Mouse (Mus musculus) mature B cell (primary cell): ENCODE measurements at regions not wholly inside any gene's neighbourhood (a gene's known extent, or its start where the extent isn't known, plus 50 kb on each side); places are given as distances from the start of the nearest gene placed in this dataset.

Experiments used
- in situ Hi-C: fragments of 300-500 bp; cut with MboI; formaldehyde crosslinking; loops from 2 replicates; pipeline ENCODE4 v1.14.3; 2019

GRCm38 (mm10) chr16:93281715-93282114 is 322.1 kb downstream of the Setd4 start:
- in situ Hi-C loops = no loop called here

- in situ Hi-C loops = no loop called here
These were observed 331.2 kb downstream of the Setd4 start for GRCm38 (mm10) chr16:93272636-93273035.

GRCm38 (mm10) chr16:93272146-93272545 is 331.7 kb downstream of the Setd4 start:
- in situ Hi-C loops = no loop called here

GRCm38 (mm10) chr16:93264061-93264585 is 339.7 kb downstream of the Setd4 start:
- in situ Hi-C loops = no loop called here

- in situ Hi-C loops = no loop called here
These were observed 340.6 kb downstream of the Setd4 start for GRCm38 (mm10) chr16:93263141-93263815.

GRCm38 (mm10) chr16:93246825-93247224 is 357.0 kb downstream of the Setd4 start:
- in situ Hi-C loops = no loop called here

GRCm38 (mm10) chr16:93245738-93246137 is 358.1 kb downstream of the Setd4 start:
- in situ Hi-C loops = no loop called here

GRCm38 (mm10) chr16:93238898-93239297 is 365.0 kb downstream of the Setd4 start:
- in situ Hi-C loops = no loop called here

- in situ Hi-C loops = no loop called here
These were observed 365.5 kb downstream of the Setd4 start for GRCm38 (mm10) chr16:93238326-93238725.

GRCm38 (mm10) chr16:93225644-93226043 is 378.2 kb downstream of the Setd4 start:
- in situ Hi-C loops = no loop called here

- in situ Hi-C loops = no loop called here
These were observed 378.7 kb downstream of the Setd4 start for GRCm38 (mm10) chr16:93225196-93225595.

GRCm38 (mm10) chr16:93219731-93220130 is 384.1 kb downstream of the Setd4 start:
- in situ Hi-C loops = no loop called here

GRCm38 (mm10) chr16:93218402-93218801 is 385.5 kb downstream of the Setd4 start:
- in situ Hi-C loops = no loop called here

GRCm38 (mm10) chr16:93217600-93218226 is 386.1 kb downstream of the Setd4 start:
- in situ Hi-C loops = no loop called here

- in situ Hi-C loops = no loop called here
These were observed 388.2 kb downstream of the Setd4 start for GRCm38 (mm10) chr16:93215630-93216029.

GRCm38 (mm10) chr16:93213618-93214017 is 387.7 kb upstream of the Runx1 start:
- in situ Hi-C loops = no loop called here

- in situ Hi-C loops = no loop called here
These were observed 381.7 kb upstream of the Runx1 start for GRCm38 (mm10) chr16:93207675-93208074.

GRCm38 (mm10) chr16:93207217-93207616 is 381.3 kb upstream of the Runx1 start:
- in situ Hi-C loops = no loop called here

- in situ Hi-C loops = no loop called here
These were observed 380.4 kb upstream of the Runx1 start for GRCm38 (mm10) chr16:93206325-93206724.

GRCm38 (mm10) chr16:93204601-93205000 is 378.7 kb upstream of the Runx1 start:
- in situ Hi-C loops = no loop called here

GRCm38 (mm10) chr16:93202591-93202990 is 376.6 kb upstream of the Runx1 start:
- in situ Hi-C loops = no loop called here

- in situ Hi-C loops = no loop called here
These were observed 371.4 kb upstream of the Runx1 start for GRCm38 (mm10) chr16:93197300-93197699.

GRCm38 (mm10) chr16:93193921-93194481 is 368.1 kb upstream of the Runx1 start:
- in situ Hi-C loops = no loop called here
